Mouse (Mus musculus) cerebellum, postnatal 10 days (tissue): Measurements from ENCODE around the gene Raver2.
"Not testable (repeated sequence)": the region's sequence is repeated elsewhere in the genome, so short reads cannot be mapped to it uniquely, and the experiment has no call there.

ENCODE experiments used
- DNase-seq, 2 experiments: peaks; one replicate each; pipeline ENCODE4 v3.0.0; 2021; ENCODE audit warnings: mixed read lengths in 2 of 2

The Raver2 gene

GRCm38 (mm10) chr4:101068786-101069153, at the start of gene Raver2:
Gene Raver2 (plus strand): TSS chr4:101068983.
- peak; percentile 81 to 86 for DNase-seq

- no peak for DNase-seq
These were observed 48.2 kb upstream of the Raver2 start, which contains the start of gene Gm10577 for GRCm38 (mm10) chr4:101020596-101020995. Gene Gm10577 (minus strand): TSS chr4:101020696.

- no peak for DNase-seq
These were observed 42.2 kb upstream of the Raver2 start for GRCm38 (mm10) chr4:101026566-101026965.

GRCm38 (mm10) chr4:101026995-101027394, 41.8 kb upstream of the Raver2 start:
- no peak for DNase-seq

- no peak for DNase-seq
These were observed 40.9 kb upstream of the Raver2 start for GRCm38 (mm10) chr4:101027852-101028411.

- no peak for DNase-seq
These were observed 35.7 kb upstream of the Raver2 start for GRCm38 (mm10) chr4:101033047-101033446.

- DNase-seq = peak; percentile 12 to 16
These were observed 33.7 kb upstream of the Raver2 start for GRCm38 (mm10) chr4:101035131-101035530.

- no peak for DNase-seq
These were observed 31.6 kb upstream of the Raver2 start for GRCm38 (mm10) chr4:101037156-101037555.

- no peak for DNase-seq
These were observed 25.1 kb upstream of the Raver2 start for GRCm38 (mm10) chr4:101043691-101044090.

- DNase-seq = no peak
These were observed 24.6 kb upstream of the Raver2 start for GRCm38 (mm10) chr4:101044149-101044548.

GRCm38 (mm10) chr4:101046576-101046975, 22.2 kb upstream of the Raver2 start:
- DNase-seq = no peak

GRCm38 (mm10) chr4:101062146-101062545, 6.6 kb upstream of the Raver2 start:
- peak; percentile 9 to 30 for DNase-seq

- DNase-seq = no peak
These were observed 2.4 kb upstream of the Raver2 start for GRCm38 (mm10) chr4:101066401-101066800.

GRCm38 (mm10) chr4:101069154-101069971, 580 bp downstream of the Raver2 start:
- peak; percentile 31 to 39 for DNase-seq

- no peak for DNase-seq
These were observed 2.8 kb downstream of the Raver2 start for GRCm38 (mm10) chr4:101071570-101071969.

- DNase-seq = no peak
These were observed 7.6 kb downstream of the Raver2 start for GRCm38 (mm10) chr4:101076425-101076824.

GRCm38 (mm10) chr4:101080016-101080415, 11.2 kb downstream of the Raver2 start:
- no peak for DNase-seq

- no peak for DNase-seq
These were observed 13.5 kb downstream of the Raver2 start for GRCm38 (mm10) chr4:101082176-101082888.

- DNase-seq = no peak
These were observed 16.1 kb downstream of the Raver2 start for GRCm38 (mm10) chr4:101084863-101085262.

GRCm38 (mm10) chr4:101086040-101086439, 17.3 kb downstream of the Raver2 start:
- no peak for DNase-seq

- no peak for DNase-seq
These were observed 18.9 kb downstream of the Raver2 start for GRCm38 (mm10) chr4:101087721-101088120.

GRCm38 (mm10) chr4:101090630-101091029, 21.8 kb downstream of the Raver2 start:
- not testable (repeated sequence) for DNase-seq

GRCm38 (mm10) chr4:101093292-101093691, 24.5 kb downstream of the Raver2 start:
- no peak for DNase-seq

- DNase-seq = peak; percentile 24 to 43
These were observed 38.3 kb downstream of the Raver2 start for GRCm38 (mm10) chr4:101107122-101107521.
